Mouse (Mus musculus) A20 (cell line): Measurements from ENCODE around the gene Skap1.

Source experiments
- DNase-seq: peaks from one replicate; pipeline ENCODE4 v3.0.0-alpha.2; 2011; ENCODE audit warnings: low read depth, low spot score

Skap1 gene

DNA sequence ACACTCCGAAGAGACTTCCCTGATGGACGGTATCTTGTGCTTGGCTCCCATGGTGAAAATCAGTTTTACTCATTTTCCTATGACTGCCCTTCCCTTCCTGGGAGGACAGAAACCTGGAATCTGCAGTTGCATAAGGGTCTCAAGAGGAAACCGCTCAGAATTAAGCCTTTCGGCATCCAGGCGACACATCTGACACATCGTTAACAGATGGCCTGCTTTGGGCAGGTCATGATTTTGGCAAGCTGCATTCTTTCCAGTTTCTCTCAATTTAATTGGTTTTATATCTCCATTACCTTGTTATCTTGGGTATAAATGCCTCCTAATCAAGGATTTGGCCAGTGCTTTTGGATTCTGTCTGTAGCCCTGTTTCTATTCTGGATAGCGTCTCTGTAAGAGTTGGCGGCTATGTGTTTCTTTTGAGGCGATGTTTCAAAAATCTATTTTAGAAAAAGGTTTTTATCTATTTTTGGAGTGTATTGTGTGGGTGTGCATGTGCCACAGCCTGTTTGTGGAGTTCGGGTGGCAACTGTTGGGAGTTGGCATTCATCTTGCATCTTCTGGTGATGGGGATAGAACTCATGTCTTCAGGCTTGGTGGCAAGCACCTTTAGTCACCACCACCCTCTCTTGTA, 1.1 kb downstream of the Skap1 start:
- no peak for DNase-seq

GRCm38 (mm10) chr11:96466382-96466781, 2.0 kb downstream of the Skap1 start:
- DNase-seq: no peak

GRCm38 (mm10) chr11:96466987-96467386, 2.6 kb downstream of the Skap1 start:
- DNase-seq: no peak

GRCm38 (mm10) chr11:96468048-96468745, 3.8 kb downstream of the Skap1 start:
- DNase-seq: no peak

DNA sequence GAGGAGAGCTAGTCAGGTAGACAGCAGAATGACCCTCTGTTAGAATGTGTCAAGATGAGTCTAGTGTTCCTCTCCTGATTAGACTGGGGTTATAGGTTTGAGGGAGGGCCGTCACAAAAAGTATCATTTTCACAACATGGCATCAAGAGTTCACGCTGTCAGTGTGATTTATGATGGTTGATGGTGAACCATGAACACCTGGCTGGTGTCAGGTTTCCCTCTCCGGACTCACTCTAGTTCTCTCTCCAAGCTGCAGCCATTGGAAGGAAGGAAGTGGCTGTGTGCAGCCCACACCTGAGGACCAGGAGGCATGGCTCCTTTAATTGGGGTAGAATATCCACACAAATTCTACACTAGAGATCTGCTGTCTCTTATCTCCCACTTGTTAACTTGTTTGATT, 18.3 kb downstream of the Skap1 start:
- DNase-seq: peak; percentile 16

- no peak for DNase-seq
Measured at GRCm38 (mm10) chr11:96483179-96483578, 18.8 kb downstream of the Skap1 start.

DNA sequence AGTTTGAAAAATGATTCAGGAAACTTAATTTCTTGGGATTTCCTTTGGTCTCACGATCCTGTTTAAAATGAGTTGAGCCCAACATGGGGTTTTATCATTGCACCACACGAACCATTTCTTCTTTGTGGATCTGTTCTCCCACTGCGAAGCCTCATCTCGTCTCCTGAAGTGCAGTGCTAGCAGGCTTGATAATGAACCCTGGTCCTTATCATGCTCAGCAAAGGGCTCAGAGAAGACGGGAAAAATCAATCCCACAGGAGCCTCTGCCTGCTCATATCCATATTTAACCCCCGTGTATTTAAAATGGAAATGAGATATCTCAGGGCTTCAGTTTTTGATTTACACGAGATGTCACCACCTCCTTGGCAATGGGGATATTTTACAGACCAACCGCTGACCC, 34.1 kb downstream of the Skap1 start:
- DNase-seq: no peak

- no peak for DNase-seq
Measured at GRCm38 (mm10) chr11:96501042-96501441, 36.6 kb downstream of the Skap1 start.

DNA sequence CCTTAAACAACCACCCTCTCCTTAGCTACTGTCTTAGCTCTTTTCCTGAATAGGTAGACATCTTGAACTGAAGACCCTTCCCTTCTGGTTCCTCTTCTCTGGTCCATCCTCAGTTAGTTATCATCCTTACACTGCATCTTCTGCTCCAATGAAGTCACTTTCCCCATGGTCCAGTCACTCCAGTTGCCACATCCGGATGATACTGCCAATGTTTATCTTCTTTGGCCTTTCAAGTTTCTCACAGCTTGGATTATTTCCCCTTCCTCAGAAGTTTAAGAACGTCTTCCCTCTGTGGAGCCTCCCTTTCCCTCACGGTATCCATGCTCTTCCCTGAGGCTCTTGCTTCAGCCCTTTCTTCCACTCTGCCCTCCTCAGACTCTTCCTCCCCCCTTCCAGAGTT, 38.6 kb downstream of the Skap1 start:
- DNase-seq: no peak

- DNase-seq: no peak
Measured at GRCm38 (mm10) chr11:96504509-96505119, 40.2 kb downstream of the Skap1 start.

- DNase-seq: no peak
Measured at GRCm38 (mm10) chr11:96505841-96506240, 41.4 kb downstream of the Skap1 start.

DNA sequence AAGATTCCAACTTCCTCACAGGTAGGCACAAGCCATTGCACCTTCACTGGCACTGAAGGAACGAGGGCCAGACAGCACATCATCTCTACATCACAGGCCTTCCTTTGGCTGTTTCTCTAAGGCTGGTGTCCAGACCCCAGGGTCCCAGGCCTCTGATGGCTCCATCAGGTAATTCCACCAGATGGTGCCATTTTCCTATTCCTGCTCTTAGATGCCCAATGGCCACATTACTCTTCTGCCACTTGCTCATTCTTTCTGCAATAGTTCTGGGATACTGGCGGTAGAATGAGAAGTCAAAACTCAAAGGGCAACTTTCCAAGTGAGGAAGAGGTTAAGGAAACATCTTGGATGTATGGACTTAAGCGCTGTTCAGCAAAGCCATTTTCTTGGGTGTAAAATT, 50.8 kb downstream of the Skap1 start:
- DNase-seq: no peak

- no peak for DNase-seq
Measured at GRCm38 (mm10) chr11:96524541-96524940, 60.1 kb downstream of the Skap1 start.

- DNase-seq: no peak
Measured at GRCm38 (mm10) chr11:96526137-96526621, 61.8 kb downstream of the Skap1 start.

- DNase-seq: no peak
Measured at GRCm38 (mm10) chr11:96531757-96532433, 67.5 kb downstream of the Skap1 start.

GRCm38 (mm10) chr11:96534531-96534930, 70.1 kb downstream of the Skap1 start:
- no peak for DNase-seq

DNA sequence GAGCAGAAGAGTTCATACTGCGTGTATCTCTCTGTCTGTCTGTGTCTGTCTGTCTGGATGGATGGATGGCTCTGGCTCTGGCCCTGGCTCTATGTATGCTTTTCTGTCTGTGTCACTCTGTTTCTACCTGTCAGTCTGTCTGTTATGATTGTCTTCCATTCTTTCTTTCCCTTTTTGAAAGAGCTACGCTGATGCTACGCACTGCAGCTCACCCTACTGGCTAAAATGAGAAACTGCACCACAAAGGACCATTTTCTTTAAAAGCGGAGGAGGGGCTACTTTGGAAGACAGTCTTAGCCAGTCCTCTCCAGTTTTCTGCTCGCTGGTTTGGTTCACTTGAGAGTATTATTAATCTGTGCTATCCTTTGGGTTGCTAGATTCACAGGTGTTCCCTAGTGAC, 71.8 kb downstream of the Skap1 start:
- peak; percentile 42 for DNase-seq

- no peak for DNase-seq
Measured at GRCm38 (mm10) chr11:96542003-96542402, 77.6 kb downstream of the Skap1 start.

- no peak for DNase-seq
Measured at GRCm38 (mm10) chr11:96542561-96542960, 78.2 kb downstream of the Skap1 start.

- no peak for DNase-seq
Measured at GRCm38 (mm10) chr11:96546428-96546827, 82.0 kb downstream of the Skap1 start.

DNA sequence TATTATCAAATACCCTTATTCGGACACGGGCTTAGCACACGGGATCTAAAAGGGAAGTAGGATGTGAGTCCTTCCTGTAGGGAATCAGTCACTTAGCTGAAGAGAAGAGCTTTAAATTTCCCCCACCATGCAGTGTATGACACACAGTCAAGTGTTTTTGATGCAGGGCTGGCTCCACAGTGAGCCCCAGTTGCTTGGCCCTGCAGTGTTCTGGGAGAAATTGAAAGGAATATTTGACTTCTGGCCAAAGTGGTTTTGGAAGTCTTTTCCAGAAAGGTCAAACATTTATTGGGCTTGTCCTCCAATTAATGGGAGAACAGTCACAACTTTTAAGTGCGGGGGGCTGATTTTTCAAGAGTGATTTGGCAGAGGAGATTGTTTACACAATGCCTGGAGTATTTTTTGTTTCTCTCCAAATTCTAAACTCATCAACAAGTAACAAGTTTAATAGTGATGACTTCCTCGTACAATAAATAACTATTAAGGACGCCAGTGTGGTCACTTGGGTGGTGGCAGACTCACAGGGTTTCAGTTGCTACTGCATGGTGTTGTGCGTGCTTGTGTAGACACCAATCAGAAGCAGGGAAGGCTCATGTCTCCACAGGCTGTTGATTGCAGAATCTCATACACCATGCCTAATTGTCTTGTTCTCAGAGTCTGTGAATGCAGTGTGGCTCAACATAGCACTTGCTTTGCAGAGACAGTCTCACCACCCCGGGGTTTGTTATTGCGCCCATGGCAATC, 86.7 kb downstream of the Skap1 start:
- DNase-seq: no peak

DNA sequence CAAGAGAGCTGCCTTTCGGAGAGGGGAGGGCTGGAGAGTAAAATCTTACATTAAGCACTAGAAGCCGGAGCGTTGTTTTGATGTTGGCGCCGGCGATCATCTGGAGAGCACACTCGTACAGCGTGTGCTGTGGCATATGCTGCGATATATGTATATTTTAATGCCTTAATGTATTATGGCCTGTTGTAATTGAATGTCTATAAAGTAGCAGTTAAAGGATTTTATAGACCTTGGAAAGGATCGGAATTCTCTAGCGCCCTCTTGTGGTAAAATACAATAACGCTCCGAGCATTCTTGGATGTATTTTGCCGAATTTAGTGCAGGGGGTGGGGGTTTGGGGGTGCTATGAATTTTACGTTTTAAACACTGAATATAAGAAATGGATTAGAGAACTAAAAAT, 88.7 kb downstream of the Skap1 start:
- DNase-seq: peak; percentile 48
